Mouse (Mus musculus) lung, postnatal 25 days (tissue): Measurements from ENCODE around the gene Bcas3.
"Not testable (repeated sequence)": the region's sequence is repeated elsewhere in the genome, so short reads cannot be mapped to it uniquely, and the experiment has no call there.

ENCODE experiments used
- DNase-seq: peaks from one replicate; pipeline ENCODE4 v3.0.0; 2022; ENCODE audit warnings: low spot score

The Bcas3 gene

GRCm38 (mm10) chr11:85712026-85712804, 359.2 kb downstream of the Bcas3 start:
- DNase-seq: no peak

GRCm38 (mm10) chr11:85712860-85713813, 360.2 kb downstream of the Bcas3 start:
- peak; percentile 92 for DNase-seq

GRCm38 (mm10) chr11:85713814-85714208, 360.8 kb downstream of the Bcas3 start:
- DNase-seq: no peak

GRCm38 (mm10) chr11:85714312-85714931, 361.5 kb downstream of the Bcas3 start:
- DNase-seq: no peak

- DNase-seq: not testable (repeated sequence)
Observed at GRCm38 (mm10) chr11:85716730-85717129, 363.8 kb downstream of the Bcas3 start.

- no peak for DNase-seq
Observed at GRCm38 (mm10) chr11:85719091-85719490, 366.1 kb downstream of the Bcas3 start.

GRCm38 (mm10) chr11:85719766-85720165, 366.8 kb downstream of the Bcas3 start:
- DNase-seq: peak; percentile 61

GRCm38 (mm10) chr11:85720269-85720773, 367.4 kb downstream of the Bcas3 start:
- no peak for DNase-seq

- no peak for DNase-seq
Observed at GRCm38 (mm10) chr11:85721986-85722385, 369.0 kb downstream of the Bcas3 start.

- DNase-seq: no peak
Observed at GRCm38 (mm10) chr11:85724159-85724558, 371.2 kb downstream of the Bcas3 start.

GRCm38 (mm10) chr11:85729725-85730124, 376.8 kb downstream of the Bcas3 start:
- no peak for DNase-seq

GRCm38 (mm10) chr11:85732462-85733012, 379.6 kb downstream of the Bcas3 start:
- peak; percentile 70 for DNase-seq

GRCm38 (mm10) chr11:85733577-85733976, 380.6 kb downstream of the Bcas3 start:
- DNase-seq: peak; percentile 65

GRCm38 (mm10) chr11:85734317-85735211, 381.6 kb downstream of the Bcas3 start:
- no peak for DNase-seq

- DNase-seq: no peak
Observed at GRCm38 (mm10) chr11:85737227-85737626, 384.3 kb downstream of the Bcas3 start.

GRCm38 (mm10) chr11:85737893-85738292, 384.9 kb downstream of the Bcas3 start:
- no peak for DNase-seq

- no peak for DNase-seq
Observed at GRCm38 (mm10) chr11:85738585-85738984, 385.6 kb downstream of the Bcas3 start.

GRCm38 (mm10) chr11:85739266-85739977, 386.5 kb downstream of the Bcas3 start:
- DNase-seq: peak; percentile 48

GRCm38 (mm10) chr11:85746373-85746772, 393.4 kb downstream of the Bcas3 start:
- peak; percentile 28 for DNase-seq

- no peak for DNase-seq
Observed at GRCm38 (mm10) chr11:85748891-85749290, 395.9 kb downstream of the Bcas3 start.
